Mouse (Mus musculus) 3134 (cell line): ENCODE results near the gene Cant1.
"Not testable (repeated sequence)": the region's sequence is repeated elsewhere in the genome, so short reads cannot be mapped to it uniquely, and the experiment has no call there.

Experiments used
- DNase-seq: peaks from one replicate; pipeline ENCODE4 v3.0.0-alpha.2; 2011; ENCODE audit warnings: low spot score; ENCODE audit not compliant: insufficient read length; ENCODE audit errors: extremely low read depth

The Cant1 gene

DNA sequence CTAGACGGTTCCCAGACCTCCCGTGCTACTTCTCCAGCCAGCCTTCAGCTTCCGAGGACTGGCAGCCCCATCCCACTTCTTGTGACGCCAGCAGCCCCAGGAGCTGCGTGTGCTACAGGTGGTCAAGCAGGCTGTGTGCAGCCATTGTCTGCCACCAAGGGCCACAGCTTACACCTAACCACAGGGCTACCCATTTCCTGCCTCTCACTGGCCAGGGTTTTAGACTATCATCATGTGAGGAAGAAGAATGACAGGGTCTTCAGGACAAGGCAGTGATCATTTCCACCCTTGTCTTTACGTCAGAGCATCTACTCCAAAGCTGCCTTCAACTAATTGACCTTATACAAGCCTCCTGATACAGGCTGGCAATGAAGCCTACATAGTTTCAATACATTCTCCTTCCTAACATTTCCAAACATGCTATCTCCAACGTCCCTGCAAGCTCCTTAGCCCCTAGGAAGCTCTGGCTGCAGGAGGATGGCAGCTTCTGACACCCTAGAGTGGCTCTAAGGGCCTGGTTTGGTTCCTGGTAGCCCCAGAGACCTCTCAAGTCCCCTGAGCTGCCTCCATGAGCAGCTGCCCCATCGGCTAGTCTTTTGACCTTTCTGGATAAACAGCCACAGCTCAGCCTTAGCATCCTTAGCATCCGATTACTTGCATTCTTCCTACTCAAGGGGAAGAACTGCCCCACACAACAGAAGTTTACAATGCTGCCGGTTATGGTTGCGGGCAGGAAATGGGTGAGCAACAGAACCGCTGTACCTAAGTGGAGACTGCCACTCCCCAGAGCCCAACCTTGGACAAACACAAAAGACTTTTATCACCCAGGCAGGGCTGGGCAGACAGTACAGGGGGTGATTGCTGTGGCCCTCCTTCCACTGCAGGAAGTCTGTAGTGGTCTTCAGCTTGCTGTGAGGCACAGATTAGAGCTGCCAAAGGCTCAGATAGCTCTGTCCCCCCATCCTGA lies 9.5 kb downstream of the Cant1 start:
- DNase-seq, result no peak

DNA sequence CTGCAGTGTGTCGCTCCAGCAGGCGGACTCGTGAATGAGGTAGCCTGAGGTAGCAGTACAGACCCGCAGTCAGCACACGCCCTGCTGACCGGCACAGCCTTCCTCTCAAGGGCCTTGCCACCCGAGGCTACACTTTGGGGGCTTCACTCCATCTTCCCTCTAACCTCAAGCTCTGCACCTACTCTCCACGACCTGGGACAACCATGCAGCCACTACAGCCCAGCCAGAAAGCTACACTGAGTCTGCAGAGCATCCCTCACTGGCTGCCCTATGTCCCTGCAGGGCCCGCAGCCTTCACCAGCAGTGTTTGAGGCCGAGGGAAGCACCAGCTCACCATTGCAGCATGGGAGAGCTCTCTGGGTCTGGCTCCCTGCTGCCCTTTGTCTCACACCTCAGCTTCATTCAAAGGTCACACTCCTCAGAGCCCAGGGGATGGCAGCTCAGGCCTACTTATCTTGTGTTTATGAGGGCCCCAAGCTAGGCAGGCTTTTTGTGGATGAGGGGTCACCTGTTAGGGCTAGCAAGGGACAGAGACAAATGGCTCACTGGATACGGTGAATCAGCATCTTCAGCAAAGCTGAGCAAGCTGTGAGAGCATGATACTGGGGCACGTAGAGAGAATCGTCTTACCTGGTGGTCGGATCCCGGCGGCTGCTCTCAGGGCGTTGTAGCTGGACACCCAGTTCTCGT lies 10.7 kb downstream of the Cant1 start:
- DNase-seq, result no peak

DNA sequence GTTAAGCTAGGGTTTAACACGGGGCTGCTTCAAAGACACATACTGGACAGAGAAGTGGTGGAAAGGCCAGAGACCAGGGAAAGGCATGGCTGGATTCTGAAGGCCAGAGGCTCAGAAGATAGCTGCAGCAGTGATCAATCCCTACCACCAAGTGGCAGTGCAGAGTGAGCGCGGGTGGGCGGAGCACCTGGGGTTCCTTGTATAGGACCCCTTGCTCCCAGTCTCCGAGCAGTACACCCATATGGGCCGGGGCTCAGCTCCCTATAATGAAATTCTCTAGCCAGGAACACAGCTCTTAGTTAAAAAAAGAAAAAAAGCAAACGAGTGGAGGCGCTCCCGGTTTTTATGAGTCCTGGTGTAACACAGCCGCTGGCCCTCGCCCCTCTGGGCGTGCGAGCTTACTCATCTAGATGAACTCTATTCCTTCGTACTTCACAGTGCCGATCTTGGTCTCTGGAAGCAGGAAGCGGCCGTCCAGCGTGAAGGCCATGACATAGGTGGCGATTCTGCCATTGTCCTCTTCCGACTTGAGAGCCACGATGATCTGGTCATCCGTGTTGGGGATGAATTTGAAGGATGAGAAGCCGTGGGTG lies 11.5 kb downstream of the Cant1 start:
- DNase-seq, result no peak

DNA sequence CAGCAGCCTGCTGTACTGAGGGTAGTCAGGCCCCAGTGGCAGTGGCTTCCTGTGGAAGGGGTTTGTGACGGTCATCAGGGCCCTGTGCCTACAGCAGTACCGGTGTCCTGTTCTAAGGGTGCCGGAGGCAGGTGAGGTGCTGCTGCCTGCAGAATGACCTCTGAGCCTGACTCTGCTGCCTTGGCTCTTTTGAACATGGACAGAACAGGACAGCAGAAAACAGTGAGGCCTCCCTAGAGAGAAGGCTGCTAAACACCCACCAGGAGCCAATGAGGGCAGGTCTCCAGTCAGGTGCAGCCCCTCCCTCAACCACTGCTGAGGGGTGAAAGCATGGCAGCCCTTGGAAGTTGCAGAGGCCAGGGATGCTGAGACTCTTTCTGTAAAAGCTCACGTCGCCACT lies 12.4 kb downstream of the Cant1 start:
- DNase-seq, result no peak

DNA sequence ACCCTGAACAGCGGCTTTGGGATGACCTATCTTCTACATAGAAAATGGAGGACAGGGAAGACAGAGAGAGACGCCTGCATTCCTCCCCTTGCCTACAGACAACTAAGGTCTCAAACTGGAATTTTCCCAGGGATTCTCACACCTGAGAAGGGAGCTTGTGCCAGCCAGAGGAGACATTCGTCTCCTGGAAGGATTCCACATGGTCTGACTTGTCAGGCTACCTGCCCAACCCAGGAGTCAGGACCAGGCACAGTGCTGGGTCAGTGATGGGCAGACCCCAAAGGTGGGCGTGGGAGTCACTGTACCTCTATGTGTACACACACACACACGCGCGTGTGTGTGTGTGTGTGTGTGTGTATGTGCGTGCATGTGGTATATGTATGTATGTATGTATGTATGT lies 13.6 kb downstream of the Cant1 start:
- DNase-seq, result no peak

DNA sequence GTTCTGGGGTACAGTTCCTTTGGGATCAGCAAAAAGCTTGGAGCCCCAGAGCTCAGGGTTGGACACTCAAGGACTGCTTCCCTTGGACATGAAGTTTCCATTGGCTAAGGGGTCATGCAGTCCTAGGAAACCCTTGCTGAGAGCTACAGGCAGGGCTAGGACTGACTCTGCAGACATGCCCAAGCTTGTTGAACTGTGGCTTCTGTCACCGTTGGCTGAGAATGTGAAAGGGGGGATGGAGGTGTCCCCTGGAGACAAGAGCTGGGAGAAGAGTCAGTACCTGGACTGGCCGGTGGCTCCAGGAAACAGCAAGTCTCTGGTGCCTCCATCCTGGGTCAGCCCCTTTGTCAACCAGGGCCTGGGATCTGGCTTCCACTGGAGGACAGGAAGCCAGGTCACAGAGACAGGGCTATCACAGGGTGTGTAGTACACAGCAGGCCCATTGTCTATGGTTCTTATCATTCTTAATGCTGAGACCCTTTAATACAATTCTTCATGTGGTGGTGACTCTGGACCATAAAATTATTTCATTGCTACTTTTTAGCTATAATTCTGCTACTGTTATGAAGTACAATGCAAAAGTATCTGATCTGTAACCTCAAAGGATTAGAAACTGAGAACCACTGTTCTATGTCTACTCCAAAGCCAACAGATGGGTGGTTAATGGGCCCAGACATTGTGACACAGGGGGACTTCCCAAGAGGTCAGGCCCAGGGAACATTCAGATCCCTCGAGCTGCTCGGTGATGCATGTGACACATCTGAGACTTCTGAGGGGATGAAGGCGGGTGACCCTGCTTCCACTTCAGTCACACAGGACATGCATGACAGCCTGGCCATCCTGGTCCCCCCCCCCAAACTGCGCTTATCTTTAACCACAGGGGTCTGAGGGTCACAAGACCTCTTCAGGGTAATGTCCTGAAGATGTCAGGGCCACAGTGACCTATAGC lies 14.7 kb downstream of the Cant1 start:
- DNase-seq, result no peak

DNA sequence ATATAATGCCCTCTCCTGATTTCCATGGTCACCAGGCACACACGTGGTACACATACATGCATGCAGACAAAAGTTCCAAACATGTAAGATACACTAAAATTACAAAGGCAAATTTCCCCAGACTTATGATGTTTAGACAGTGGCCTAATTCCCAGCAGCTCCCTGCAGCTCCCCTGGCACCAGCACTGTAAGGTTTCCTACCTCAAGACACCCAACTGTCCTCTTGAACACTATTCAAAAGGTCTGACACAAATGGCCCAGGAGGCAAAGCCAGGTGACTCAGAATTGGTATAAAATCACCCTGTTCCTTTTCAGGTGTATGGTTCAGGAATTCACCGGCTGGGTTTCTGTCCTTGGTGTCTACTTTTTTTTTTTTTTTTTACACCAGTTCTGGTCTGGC lies 15.7 kb downstream of the Cant1 start:
- no peak for DNase-seq

DNA sequence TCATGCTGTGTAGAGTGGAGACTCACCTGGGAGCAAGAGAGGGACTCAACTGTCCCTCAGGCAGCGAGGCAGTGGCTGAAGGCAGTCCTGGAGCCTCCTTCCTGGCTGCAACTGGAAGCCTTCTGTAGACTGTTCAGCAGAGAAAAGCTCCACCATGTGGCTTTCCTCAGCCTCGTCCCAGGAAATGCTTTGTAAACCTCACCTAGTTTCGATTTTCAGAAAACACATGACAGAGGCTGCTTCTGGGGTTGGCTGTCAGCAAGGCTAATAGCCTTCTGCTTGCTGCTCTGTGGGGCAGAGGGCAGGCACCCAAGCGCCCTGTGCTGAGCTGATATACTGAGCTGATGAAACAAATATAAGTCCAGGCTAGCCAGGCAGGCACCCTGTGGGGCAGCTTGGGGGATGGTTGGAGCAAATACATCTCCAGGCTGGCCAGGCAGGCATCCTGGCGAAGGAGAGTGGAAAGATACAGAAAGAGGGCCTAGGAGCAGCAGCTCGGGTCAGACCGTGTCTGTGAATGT lies 17.1 kb downstream of the Cant1 start, which contains the start of gene Lgals3bp:
Gene Lgals3bp, minus strand, starts transcription at position 333 of the 521 bp plus-strand sequence.
- DNase-seq, result peak; percentile 77

DNA sequence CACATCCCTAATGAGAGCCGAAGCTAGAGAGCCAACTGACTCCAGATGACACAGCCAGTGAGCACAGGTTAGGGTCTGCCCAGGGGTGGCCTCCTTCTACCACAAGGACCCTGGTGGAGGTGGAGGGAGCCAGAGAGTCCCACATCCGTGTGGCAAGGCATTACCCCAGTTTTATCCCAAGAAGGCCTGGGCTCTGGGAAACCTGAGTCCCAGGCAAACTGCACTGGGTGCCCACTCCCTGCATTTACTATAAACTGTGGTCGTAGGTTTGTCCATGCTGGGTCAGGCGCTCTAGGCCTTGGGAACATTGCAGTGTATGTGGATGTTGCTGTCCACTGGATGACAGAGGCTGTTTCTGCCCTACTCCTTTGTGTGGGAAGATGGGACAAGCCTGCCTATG lies 17.7 kb downstream of the Cant1 start:
- DNase-seq, result no peak

DNA sequence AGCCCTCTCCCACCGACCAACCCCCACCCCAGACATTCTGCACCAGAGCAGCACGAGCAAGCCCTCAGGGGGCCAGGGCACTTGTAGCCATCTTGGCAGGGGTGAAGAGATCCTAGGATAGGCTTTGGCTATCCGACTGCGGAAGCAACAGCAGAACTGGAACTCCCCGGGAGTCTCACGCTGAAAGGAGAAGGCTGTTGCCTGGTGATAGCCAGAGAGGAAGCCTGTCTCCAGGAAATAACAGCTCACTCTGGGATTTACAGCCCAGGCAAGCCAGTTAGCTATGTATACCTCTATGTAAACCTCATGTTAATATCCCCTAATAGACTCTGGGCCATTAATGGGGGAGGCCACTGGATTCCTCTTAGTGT lies 18.3 kb downstream of the Cant1 start:
- no peak for DNase-seq

DNA sequence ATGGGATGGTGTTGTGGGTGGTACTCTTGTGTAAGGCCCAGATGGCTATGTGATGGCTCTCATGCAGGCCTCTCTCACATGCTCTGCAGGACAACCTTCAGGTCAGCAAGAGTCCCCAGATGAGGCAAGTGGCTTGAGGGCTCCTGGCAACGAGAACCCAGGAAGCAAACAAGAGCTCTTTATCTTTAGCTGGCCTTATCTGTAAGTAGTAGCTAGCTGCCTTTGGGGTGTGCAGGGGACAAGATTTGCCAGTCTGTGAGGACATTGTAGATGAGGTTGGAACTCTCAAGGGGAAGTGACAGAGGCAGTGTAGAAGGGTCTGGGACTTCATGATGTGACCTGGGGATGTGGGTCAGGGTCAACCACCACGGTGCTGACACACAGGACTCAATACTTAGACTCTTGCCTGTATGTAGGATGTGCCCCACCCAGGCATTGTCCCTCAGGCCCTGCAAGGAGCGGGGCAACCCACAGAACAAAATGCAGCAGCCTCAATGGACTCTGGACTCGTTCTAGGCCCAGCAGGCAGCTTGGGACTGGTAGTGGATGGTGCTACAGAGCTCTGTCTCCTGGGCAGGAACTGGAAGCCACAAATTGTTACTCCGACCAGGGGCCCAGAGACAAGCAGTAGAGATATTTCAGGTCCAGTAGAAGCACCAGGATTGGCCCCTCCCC lies 18.9 kb downstream of the Cant1 start:
- DNase-seq, result no peak

DNA sequence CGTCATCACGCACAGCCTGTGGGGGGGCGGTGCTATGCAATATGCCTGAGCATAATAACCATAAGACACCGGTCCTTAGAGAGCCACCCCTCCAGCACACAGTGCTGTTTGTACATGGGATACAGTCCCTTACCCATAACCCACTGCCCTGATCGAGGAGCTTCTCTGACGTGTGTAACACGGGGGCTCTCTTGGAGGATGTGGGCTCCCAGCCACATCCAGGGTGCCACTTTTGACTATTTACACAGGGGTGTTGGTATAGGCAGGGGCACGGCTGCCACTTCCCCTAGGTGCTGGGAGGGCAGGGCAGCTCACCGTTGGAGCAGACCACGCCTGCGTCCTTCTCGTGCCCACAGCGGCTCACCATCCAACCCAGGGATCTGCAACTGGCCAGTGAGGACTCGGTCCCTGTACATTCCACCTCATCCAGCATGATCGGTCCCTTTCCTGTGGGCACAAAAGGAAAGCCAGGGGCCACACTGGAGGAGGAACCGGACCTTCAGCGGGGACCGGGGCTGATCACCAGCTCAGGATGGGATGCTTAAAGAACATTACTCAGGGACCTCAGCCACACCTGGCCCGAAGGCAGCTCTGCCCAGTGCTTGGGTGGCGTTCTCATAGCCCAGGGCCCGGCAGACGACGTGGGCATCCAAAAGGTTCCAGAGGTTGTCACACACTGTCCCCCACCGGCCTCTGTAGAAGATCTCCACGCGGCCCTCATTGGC lies 20.9 kb downstream of the Cant1 start:
- DNase-seq, result no peak

DNA sequence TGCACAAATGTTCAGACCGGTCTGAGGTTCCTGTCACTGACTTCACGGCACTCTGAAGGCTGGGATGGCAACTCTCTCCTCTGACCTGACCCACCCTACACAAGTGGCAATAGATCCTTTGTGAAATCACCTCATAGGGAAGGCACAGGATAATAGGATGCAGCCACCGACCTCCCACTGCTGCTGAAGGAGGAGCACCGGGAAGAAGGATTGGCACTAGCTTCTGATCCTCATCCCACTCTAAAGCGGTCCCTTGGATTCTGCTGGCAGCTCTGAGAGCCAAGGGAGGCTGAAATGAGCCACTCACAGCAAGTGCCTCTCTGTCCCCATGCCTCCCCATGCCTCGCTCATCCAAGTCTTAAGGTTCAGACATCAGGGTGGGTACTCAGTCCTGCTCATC lies 24.3 kb downstream of the Cant1 start:
- DNase-seq, result no peak

DNA sequence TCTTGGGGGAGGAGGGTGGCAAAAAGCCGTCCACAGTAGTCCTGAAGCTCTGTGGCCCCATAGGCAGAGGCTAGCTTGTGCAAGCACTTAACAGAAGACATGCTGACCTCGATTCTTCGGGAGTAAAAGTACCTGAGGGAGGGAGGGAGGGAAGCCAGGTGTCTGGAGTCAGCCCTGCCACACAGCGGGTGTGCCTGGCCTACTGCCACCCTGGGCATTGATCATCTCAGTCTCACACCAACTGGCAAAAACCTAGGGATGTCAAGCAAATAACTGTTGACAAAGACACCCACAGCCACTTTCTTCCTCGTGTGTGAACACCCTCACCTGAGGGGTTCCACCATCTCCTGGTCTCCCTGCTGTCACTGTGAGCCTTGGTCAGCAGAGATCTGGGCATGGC lies 24.9 kb downstream of the Cant1 start:
- DNase-seq, result no peak

DNA sequence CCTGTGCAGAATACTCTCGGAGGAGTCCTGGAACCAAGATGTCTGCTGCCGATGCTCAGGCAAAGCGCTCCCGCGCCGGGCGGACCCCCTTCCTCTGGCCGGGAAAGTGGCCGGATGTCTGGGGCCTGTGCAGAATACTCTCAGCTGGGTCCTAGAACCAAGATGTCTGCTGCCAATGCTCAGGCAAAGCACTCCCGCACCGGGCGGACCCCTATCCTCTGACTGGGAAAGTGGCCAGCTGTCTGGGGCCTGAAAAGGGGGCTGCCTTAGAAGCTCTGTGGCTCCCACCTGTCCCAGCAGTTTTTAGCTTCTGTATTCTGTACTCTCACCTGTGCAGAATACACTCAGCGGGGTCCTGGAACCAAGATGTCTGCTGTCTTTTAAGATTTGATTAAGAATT lies 31.1 kb downstream of the Cant1 start:
- not testable (repeated sequence) for DNase-seq

DNA sequence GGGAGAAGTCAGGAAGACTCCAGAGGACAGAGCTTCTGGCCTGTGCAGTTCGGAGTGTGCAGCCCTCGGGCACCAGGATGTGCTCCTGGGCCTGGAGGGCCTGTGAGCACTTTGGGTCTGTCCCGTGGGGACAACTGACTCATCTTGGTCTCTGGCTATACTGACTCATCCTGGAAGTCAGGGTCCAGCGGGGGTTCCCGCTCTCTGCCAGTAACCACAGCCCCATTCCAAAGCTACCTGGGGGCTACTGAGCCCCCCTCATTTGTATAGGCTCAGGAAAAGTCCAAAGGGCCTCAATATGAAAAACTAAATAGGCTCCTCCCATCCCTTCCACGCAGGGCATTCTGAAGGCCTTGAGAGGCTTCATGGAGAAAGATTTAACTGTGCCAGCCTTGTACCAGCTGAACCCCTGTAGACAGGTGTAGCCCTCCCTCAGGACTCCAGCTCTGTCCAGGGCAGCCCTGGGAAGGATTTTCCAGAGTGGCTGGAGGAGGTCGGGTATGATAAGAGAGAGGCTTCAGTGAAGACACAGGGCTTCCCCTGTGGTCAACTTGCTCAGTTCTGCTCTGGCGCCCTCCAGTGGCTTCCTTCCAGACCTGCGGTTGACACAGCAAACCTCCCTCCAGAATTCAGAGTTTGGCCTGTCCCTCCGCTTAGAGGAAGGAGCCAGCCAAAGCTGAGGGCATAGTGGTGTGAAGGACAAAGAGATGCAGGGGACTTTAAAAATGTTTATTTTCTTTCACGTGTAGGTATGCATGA lies 39.5 kb downstream of the Cant1 start:
- peak; percentile 80 for DNase-seq

DNA sequence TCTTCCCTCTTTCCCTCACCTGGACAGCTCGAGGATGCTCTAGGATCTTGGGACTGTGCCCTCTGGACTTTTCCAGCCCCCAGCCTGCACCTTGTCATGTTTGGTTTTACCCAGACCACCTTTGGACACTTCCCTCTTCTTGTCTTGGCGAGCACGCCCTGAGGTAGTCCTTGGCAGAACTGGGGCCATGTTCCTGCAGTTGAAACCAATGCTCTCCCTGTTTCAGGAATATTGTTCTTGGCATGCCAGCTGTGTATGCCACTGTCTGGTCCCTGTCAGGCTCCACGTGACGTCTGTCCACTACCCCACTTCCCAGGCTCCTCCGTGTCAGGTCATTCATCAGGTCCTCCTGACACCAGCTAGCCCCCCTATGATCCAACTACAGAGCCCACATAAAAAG lies 40.2 kb downstream of the Cant1 start:
- DNase-seq, result no peak

DNA sequence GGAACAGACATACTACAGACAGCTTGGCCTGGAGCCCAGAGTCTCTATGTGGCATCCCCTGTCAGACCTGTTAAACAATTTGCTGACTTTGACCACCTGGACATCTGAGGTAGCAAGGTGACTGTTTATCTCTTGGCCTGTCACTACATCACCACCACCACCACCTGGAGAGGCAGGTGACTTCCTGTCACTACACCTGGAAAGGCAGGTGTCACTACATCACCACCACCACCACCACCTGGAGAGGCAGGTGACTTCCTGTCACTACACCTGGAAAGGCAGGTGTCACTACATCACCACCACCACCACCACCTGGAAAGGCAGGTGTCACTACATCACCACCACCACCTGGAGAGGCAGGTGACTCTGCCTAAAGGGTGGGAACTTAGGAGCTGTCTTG lies 42.6 kb downstream of the Cant1 start:
- DNase-seq, result not testable (repeated sequence)
